Mouse (Mus musculus): ENCODE data around the gene Pik3r5.

DNA sequence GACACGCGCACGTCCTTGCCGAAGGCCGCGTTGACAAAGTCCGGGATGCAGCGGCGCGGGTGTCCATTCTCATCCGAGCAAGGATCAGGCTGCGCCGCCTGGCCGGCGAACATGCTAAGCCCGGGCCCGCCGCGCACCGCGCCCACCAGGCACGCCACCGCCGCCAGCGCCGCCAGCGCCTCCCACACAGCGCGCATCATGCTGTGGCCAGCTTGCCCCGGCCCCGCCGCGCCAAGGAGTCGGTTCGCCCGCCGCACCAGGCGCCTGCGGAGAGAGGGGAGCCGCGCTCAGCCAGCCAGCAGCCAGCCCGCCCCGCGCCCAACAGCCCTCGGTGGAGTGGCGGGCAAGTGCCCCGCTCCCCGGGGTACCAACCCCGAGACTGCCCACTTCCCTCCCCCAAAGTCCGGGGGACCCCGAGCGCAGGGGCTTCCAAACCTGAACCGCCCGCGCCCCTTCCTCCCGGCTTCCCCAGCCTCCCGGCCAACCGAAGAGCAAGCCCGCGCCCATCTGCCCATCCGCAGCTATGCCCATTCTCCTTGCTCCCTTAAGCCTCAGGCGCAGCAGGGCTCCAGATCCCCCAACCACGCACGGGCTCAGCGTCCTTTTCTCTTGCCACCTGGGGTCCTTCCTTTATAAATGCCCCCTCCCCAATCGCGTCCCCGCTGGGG, 45.9 kb upstream of the Pik3r5 start:
- no peak for TF ChIP-seq CTCF (IDR thresholded peaks at IDR 0.05; ENCODE audit: low read depth)
- no peak for TF ChIP-seq EP300 (optimal IDR thresholded peaks at IDR 0.05)

All from stomach, postnatal 0 days (tissue).